Mouse (Mus musculus) MEL (cell line): Measurements from ENCODE around the gene Pank1.

Experiments
- TBP ChIP-seq: IDR thresholded peaks from 2 replicates; pipeline ENCODE4 v1.8.0; 2011; ENCODE audit warnings: low read depth, low read length, improper control_type of control experiment
- UBTF ChIP-seq: IDR thresholded peaks from 2 replicates; pipeline ENCODE4 v1.6.1; 2012; ENCODE audit warnings: low read depth, mild to moderate bottlenecking, inconsistent platforms, low read length, improper control_type of control experiment, moderate library complexity, borderline replicate concordance; ENCODE audit not compliant: insufficient read depth
- ZKSCAN1 ChIP-seq: IDR thresholded peaks from 2 replicates; pipeline ENCODE4 v1.6.1; 2012; ENCODE audit warnings: low read depth, mild to moderate bottlenecking, inconsistent platforms, low read length, improper control_type of control experiment, moderate library complexity

GRCm38 (mm10) chr19:34831702-34832101, 47.6 kb downstream of the Pank1 start:
- TF ChIP-seq ZKSCAN1 (no peak), TBP (no peak), UBTF (no peak)
